Mouse (Mus musculus) ovary, adult 18-20 months (tissue): ENCODE measurements around the gene Pfkfb4.
A peak's percentile ranks its signal among the peaks of the same experiment; 100 is the strongest.

Experiments
- DNase-seq: peaks from one replicate; pipeline ENCODE4 v3.0.0; 2022; ENCODE audit warnings: low spot score, mixed read lengths

Pfkfb4 gene

DNA sequence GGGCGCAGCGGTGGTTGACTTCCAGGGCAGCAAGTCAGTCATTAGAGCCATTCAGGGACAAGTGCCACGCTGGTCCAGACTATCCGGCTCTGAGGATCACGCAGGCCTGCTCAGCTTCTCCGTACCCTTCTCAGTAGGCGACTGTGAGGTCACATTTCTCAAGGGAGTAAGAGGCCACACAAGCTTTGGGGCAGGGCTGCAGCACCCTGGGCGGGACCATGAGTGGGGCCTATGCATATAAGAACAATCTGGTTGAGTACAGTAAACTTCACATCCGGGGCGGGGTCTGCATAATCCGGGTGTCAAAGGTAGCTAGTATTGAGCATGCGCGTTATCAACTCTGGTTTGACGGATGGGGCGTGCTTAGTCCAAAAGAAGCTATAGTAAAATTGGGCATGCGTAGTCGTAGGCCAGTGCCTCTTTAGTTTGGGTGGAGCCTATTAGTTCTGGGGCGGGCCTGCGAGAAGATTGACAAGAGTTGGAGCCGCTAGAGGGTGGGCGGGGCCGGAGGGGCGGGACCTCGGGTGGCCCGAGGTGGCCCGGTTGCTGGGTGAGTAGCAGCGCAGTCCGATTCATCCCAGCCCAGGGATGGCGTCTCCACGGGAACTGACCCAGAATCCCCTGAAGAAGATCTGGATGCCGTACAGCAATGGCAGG is at the start of gene Pfkfb4:
TSS of gene Pfkfb4 (plus strand) at position 351 of the 657 bp plus-strand sequence.
- peak; percentile 98 for DNase-seq

- DNase-seq = no peak
Observed at GRCm38 (mm10) chr9:108945111-108945510, 46.5 kb upstream of the Pfkfb4 start.

GRCm38 (mm10) chr9:108945608-108946007 is 46.0 kb upstream of the Pfkfb4 start:
- no peak for DNase-seq

DNA sequence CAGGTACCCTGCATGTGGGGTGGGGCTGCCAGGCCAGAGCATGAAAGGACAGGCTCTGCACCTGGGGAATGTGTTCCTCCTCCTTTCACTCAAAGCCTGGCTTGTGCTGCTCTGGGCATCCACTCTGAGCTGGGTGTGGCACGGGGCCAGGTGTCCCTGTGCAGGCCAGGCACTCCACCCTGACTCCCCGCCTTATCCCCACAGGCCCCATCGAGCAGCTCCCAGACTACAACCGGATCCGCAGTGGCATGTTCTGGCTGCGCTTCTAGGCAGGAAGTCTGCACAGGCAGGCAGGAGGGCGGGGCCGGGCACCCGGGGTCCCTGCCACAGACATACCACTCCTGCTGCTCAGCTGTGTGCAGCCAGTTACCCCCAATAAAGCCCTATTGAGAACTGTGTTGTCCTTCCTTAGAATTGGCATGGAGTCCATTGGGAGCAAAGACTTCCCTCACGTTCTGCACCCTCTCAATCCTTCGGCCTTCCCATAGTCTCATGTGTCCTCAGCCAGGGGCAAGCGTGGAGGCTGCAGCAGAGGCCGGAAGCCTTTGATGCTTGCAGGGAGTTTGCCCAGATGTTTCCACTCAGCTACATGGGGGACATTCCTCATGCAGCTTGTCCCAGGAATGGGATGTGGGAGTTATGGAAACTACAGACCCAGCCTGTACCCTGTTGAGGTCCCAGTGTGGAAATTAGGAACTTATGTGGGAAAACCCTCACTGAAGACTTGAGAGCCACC is 42.2 kb upstream of the Pfkfb4 start:
- DNase-seq = no peak

- DNase-seq = no peak
Observed at GRCm38 (mm10) chr9:108949967-108950728, 41.4 kb upstream of the Pfkfb4 start.

- DNase-seq = no peak
Observed at GRCm38 (mm10) chr9:108953081-108953636, 38.4 kb upstream of the Pfkfb4 start, which contains the start of gene Col7a1. Gene Col7a1 (plus strand): TSS chr9:108953586.

- DNase-seq = no peak
Observed at GRCm38 (mm10) chr9:108955241-108955640, 36.3 kb upstream of the Pfkfb4 start.

- no peak for DNase-seq
Observed at GRCm38 (mm10) chr9:108955846-108956245, 35.7 kb upstream of the Pfkfb4 start.

GRCm38 (mm10) chr9:108963577-108963976 is 28.0 kb upstream of the Pfkfb4 start:
- DNase-seq = no peak

GRCm38 (mm10) chr9:108964338-108964737 is 27.2 kb upstream of the Pfkfb4 start:
- DNase-seq = no peak

- DNase-seq = no peak
Observed at GRCm38 (mm10) chr9:108970623-108971022, 21.0 kb upstream of the Pfkfb4 start.

- DNase-seq = no peak
Observed at GRCm38 (mm10) chr9:108976483-108976882, 15.1 kb upstream of the Pfkfb4 start.

- DNase-seq = no peak
Observed at GRCm38 (mm10) chr9:108977966-108978365, 13.6 kb upstream of the Pfkfb4 start.

DNA sequence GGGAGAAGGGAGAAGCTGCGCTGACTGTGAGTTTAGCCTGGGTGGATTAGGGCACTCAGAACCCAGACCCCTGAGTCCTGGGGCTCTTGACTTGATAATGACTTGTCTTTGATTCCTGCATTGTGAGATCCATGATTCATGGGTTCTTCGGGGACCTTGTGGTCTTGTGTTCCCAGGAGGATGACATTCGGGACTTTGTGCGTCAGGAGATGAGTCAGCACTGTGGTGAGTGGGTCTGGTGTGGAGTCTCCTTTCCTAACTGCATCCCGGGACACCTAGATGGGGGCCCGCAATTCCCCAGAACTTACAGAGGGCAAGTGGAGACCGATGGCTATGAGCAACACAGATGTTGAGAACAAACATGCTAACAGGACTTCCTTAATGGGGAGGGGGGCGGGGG is 9.1 kb upstream of the Pfkfb4 start:
- DNase-seq = no peak

DNA sequence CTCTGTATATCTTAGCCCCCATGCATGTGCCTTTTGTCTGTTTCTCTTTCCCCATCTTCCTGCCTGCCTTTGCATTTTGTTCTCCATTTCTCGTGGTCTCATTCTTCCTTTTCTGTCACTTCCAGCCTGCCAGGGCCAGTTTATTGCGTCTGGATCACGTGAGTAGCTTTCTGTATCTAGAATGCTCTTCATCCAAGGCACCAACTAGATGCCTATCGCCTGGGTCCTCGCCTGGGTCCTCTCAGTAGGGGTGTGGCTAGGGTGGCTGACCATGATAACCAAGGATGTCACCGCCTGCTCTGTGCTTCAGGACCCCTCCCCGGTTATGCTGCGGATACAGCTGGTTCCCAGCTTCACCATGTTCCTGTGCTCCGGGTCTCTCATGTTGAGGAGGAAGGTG is 8.4 kb upstream of the Pfkfb4 start:
- no peak for DNase-seq

- no peak for DNase-seq
Observed at GRCm38 (mm10) chr9:108985710-108986109, 5.9 kb upstream of the Pfkfb4 start, which contains the start of gene Ucn2. Gene Ucn2 (plus strand): TSS chr9:108986010.

DNA sequence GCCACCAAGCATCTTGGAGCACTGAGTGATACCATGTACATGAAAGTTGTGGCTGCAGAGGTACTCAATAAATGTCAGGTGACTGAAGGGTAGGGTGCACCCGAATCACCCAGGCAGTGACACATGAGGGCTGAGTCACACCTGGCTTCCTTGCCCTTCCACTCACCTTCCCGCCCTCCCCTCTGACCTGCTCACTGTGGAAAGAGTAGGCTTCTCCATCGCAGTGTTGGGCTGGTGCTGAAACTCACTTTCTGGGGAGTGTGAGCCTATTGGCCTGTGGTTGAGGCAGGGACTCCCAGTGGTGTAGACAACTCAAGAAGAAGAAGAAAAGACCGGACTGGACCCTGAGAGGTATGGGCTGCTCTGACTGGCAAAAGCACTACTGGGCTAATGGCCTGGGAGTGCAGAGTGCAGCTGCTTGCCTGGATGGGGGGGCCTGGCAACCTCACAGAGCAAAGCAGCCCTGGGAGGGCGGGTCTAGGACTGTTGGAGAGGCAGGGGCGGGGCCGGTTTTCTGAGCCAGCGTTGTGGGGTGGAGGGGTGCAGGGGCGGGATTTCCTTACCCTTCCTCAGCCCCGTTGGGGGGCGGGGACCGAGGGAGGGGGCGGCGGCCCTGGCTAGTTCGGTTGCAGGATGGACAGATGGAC is 3.8 kb upstream of the Pfkfb4 start:
- no peak for DNase-seq

DNA sequence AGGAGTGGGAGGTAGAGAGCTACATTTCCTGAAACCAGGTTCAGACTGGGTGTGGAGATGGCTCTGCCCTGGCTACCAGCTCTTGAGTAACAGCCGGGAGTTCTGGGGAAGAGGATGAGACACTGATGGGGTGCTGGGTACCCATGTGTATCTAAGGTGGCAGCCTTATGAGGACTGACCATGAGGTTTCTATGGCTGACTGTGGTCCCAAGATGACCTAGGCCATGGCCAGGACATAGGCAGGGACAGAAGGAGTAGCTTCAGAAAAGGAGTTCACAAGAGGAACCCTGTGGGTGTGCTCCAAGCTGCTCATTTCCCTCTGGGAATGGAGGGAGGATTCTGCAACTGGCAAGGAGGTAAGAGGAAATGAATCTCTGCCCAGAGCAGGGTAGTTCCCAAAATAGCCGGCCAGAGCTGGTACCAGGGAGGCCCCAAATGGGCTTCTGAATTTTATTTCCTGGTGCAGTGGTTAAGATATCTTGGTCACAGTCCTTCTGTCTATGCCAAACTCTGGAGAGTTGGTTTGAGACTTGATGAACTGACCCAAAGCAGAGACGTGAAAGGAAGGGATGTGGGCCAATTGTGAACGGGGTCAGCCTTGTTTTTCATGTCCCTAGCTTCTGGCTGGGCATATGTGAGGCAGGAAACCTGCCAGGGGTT is 1.6 kb upstream of the Pfkfb4 start:
- DNase-seq = no peak

GRCm38 (mm10) chr9:108990462-108990820 is 1.1 kb upstream of the Pfkfb4 start:
- no peak for DNase-seq

- DNase-seq = no peak
Observed at GRCm38 (mm10) chr9:108992085-108992469, 499 bp downstream of the Pfkfb4 start.

DNA sequence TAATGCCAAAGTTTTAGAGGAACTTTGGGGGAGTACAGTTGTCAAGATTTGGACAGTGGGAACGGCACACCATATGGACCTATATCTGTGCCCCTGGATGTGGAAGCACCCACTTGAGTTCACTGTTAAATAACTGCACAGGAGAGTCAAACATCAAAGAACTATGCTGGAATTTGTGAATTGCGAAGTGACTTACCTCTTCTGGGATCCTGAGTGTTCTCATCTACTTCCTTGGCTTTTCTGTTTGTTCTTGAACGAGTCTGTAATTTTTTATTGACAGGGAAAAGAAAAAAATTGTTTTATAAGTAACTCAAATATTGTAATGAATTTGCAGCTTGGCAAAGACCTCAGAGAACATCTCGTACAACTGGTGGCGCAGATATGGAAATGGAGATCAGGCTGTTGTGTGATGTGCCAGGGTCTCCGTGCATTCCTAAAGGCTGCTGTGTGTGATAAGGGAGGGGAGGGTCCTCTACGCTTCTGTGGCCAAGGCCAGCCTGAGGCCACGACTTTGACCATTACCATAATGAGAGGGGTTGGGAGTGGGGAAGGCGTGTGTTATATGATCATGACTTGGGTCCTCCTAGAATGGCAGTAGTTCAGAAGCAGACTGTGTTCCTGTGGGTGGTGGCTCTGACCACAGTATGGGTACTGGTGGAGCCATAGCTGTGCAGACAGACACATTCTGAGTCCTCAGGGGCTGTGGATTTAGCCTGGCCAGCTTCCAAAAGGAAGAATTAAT is 1.2 kb downstream of the Pfkfb4 start:
- no peak for DNase-seq
